Mouse (Mus musculus) kidney, postnatal 0 days (tissue): ENCODE data around the gene Cux2. TPM values are rescaled to one million over a fixed set of nuclear protein-coding genes. Genes with fewer than 3 reads are reported as not detected.

Experiments used
- ATAC-seq: fragments of 200-750 bp; cut with Nextera tagmentation; replicated peaks from 2 replicates; pipeline ENCODE4 v1.8.0; 2017; ENCODE audit warnings: low read depth, moderate number of reproducible peaks, moderate TSS enrichment, moderate library complexity; ENCODE audit not compliant: low FRiP score
- DNase-seq: peaks from one replicate; pipeline ENCODE4 v3.0.0-alpha.2; 2016; ENCODE audit warnings: low spot score
- H3K27ac ChIP-seq: fragments of 300-500 bp; sonication (generic); 2 replicates; pipeline ENCODE4 v1.5.1; 2014; ENCODE audit warnings: mild to moderate bottlenecking
- H3K27me3 ChIP-seq: fragments of 300-500 bp; sonication (generic); 2 replicates; pipeline ENCODE4 v1.6.1; 2014; ENCODE audit warnings: low read length, mixed read lengths; ENCODE audit not compliant: insufficient read depth
- H3K36me3 ChIP-seq: fragments of 300-500 bp; sonication (generic); 2 replicates; pipeline ENCODE4 v1.6.1; 2014; ENCODE audit warnings: low read length, mixed read lengths; ENCODE audit not compliant: insufficient read depth
- H3K4me1 ChIP-seq: fragments of 300-500 bp; sonication (generic); replicated peaks from 2 replicates; pipeline ENCODE4 v1.6.1; 2014; ENCODE audit warnings: antibody characterized with exemption, low read length, mixed read lengths; ENCODE audit not compliant: insufficient read depth
- H3K4me2 ChIP-seq: fragments of 300-500 bp; sonication (generic); 2 replicates; pipeline ENCODE4 v1.6.1; 2014; ENCODE audit warnings: mild to moderate bottlenecking, low read length, moderate library complexity, mixed read lengths
- H3K4me3 ChIP-seq: fragments of 300-500 bp; sonication (generic); replicated peaks from 2 replicates; pipeline ENCODE4 v1.5.1; 2014; ENCODE audit warnings: low read depth, low read length
- H3K9ac ChIP-seq: fragments of 300-500 bp; sonication (generic); 2 replicates; pipeline ENCODE4 v1.6.1; 2014; ENCODE audit warnings: low read depth, low read length
- H3K9me3 ChIP-seq: fragments of 300-500 bp; sonication (generic); replicated peaks from 2 replicates; pipeline ENCODE4 v1.6.1; 2016; ENCODE audit warnings: low read length, inconsistent platforms, mixed read lengths
- CTCF ChIP-seq: IDR thresholded peaks from 2 replicates; pipeline ENCODE4 v1.5.1; 2016; ENCODE audit warnings: antibody characterized with exemption, low read depth, mild to moderate bottlenecking, moderate library complexity
- WGBS: fragments of 180-500 bp; shearing (Covaris S2); extraction: QIAGEN DNeasy Blood & Tissue Kit; methylation state at CpG from one replicate; pipeline ENCODE4 v1.1.7; 2014; 5-methylcytosine and 5-hydroxymethylcytosine counted together
- polyA plus RNA-seq: library from polyadenylated mRNA; unstranded; fragments of >200 nt; fragmentation: Nextera tagmentation; extraction: Ambion mirVana; gene quantifications from 2 replicates; pipeline ENCODE4 v1.2.1, GENCODE M21; 2015

Gene Cux2
- polyA plus RNA-seq, 1 experiment from 2014 or later = 5.9 TPM

DNA sequence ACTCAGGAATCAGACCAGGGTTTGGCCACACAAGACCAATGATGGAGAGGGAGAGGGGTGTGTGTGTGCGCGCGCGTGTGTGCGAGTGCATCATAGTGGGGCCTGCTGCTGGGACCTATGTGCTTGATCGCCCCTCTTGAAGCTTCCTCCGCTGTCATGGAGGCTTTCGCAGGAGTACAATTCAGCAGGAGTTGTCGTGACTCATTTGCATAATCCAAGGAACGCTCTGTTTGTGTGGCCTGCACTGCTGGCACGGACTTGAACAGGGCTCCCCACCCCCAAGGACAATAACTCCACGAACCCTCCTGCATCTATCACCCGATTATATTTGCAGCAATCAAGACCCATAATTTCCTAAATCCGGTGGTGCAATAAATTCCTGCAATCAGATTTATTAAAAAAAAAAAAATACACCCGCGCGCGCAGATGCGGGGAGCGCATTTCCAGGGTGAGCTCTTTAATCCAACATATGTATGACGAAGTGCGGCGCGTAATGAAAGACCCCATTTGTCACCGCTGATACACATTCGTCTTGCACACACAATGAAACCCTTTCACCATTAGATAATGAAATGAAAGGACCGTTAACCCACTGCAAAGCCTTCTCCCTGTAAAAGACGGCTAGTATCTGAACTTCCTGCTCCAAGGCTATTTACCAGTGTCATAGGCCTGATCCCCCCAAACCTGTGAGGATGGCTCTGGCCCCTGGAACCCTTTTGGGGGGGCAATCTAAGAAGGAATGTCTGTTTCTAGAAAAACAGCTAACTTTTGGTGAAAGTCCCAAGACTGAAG lies 124.0 kb downstream of the Cux2 start:
- H3K4me3 ChIP-seq = no peak overlapping the region

GRCm38 (mm10) chr5:121925291-121925690 lies 124.6 kb downstream of the Cux2 start:
- 0 out of 2 replicates have a peak, but pooled peaks cover 5% of the 10 kb centered on the region for H3K4me1 ChIP-seq
- no peak overlapping the region for H3K4me2 ChIP-seq
- no peak for TF ChIP-seq CTCF
- no peak for ATAC-seq
- H3K4me3 ChIP-seq = no peak overlapping the region
- WGBS = 28% methylated on average over 23 of the region's 23 CpGs
- H3K9me3 ChIP-seq = no peaks in the 10 kb centered on the region
- H3K27ac ChIP-seq = no peak overlapping the region
- DNase-seq = no peak
- peaks cover 9% of the 10 kb centered on the region; the same call in 1 of the 2 replicates for H3K27me3 ChIP-seq
- no peak overlapping the region for H3K9ac ChIP-seq
- H3K36me3 ChIP-seq = no peaks in the 10 kb centered on the region

More for the DNA sequence above, 124.0 kb downstream of the Cux2 start:
- Histone ChIP-seq H3K9ac (no peak overlapping the region), H3K9me3 (no peaks in the 10 kb centered on the region), H3K36me3 (no peaks in the 10 kb centered on the region), H3K27ac (no peak overlapping the region), H3K27me3 (peaks cover 9% of the 10 kb centered on the region; the same call in 1 of the 2 replicates), H3K4me2 (no peak overlapping the region), H3K4me1 (0 out of 2 replicates have a peak, but pooled peaks cover 5% of the 10 kb centered on the region)
- ATAC-seq (no peak), DNase-seq (no peak)
- TF ChIP-seq CTCF = no peak
- 39% methylated on average over 28 of the region's 28 CpGs for WGBS

GRCm38 (mm10) chr5:121924423-121924822 lies 125.5 kb downstream of the Cux2 start:
- Histone ChIP-seq H3K27me3 (peaks cover 9% of the 10 kb centered on the region; the same call in 1 of the 2 replicates), H3K9me3 (no peaks in the 10 kb centered on the region), H3K36me3 (no peaks in the 10 kb centered on the region), H3K4me3 (no peak overlapping the region), H3K4me2 (no peak overlapping the region), H3K9ac (no peak overlapping the region), H3K27ac (no peak overlapping the region), H3K4me1 (0 out of 2 replicates have a peak, but pooled peaks cover 5% of the 10 kb centered on the region)
- ATAC-seq = no peak
- TF ChIP-seq CTCF = no peak
- 23% methylated on average over 7 of the region's 9 CpGs for WGBS
- DNase-seq = no peak

- no peaks in the 10 kb centered on the region for H3K9me3 ChIP-seq
- H3K4me2 ChIP-seq = no peak overlapping the region
- 78% methylated on average over 17 of the region's 17 CpGs for WGBS
- no peaks in the 10 kb centered on the region for H3K36me3 ChIP-seq
- no peak for DNase-seq
- TF ChIP-seq CTCF = no peak
- no peak for ATAC-seq
- H3K4me1 ChIP-seq = 0 out of 2 replicates have a peak, but pooled peaks cover 5% of the 10 kb centered on the region
- H3K27me3 ChIP-seq = peaks cover 9% of the 10 kb centered on the region; the same call in 1 of the 2 replicates
- no peak overlapping the region for H3K4me3 ChIP-seq
- H3K27ac ChIP-seq = no peak overlapping the region
- H3K9ac ChIP-seq = no peak overlapping the region
Observed at GRCm38 (mm10) chr5:121922942-121923826, 126.7 kb downstream of the Cux2 start.

- Histone ChIP-seq H3K9ac (no peak overlapping the region), H3K9me3 (no peaks in the 10 kb centered on the region), H3K27ac (no peak overlapping the region), H3K27me3 (0 out of 2 replicates have a peak, but pooled peaks cover 3% of the 10 kb centered on the region), H3K36me3 (no peaks in the 10 kb centered on the region), H3K4me1 (no peaks in the 10 kb centered on the region), H3K4me3 (no peak overlapping the region), H3K4me2 (no peak overlapping the region)
- ATAC-seq (no peak), DNase-seq (no peak)
- TF ChIP-seq CTCF = no peak
- WGBS = 88% methylated on average over 7 of the region's 7 CpGs
Observed at GRCm38 (mm10) chr5:121919216-121919615, 130.7 kb downstream of the Cux2 start.

- Histone ChIP-seq H3K9me3 (no peaks in the 10 kb centered on the region), H3K9ac (no peak overlapping the region), H3K4me3 (no peak overlapping the region), H3K27me3 (no peaks in the 10 kb centered on the region), H3K36me3 (no peaks in the 10 kb centered on the region), H3K27ac (no peak overlapping the region), H3K4me1 (no peaks in the 10 kb centered on the region), H3K4me2 (no peak overlapping the region)
- no peak for TF ChIP-seq CTCF
- DNase-seq (no peak), ATAC-seq (no peak)
- WGBS = 77% methylated on average over 4 of the region's 4 CpGs
Observed at GRCm38 (mm10) chr5:121916813-121917212, 133.1 kb downstream of the Cux2 start.
